Mouse (Mus musculus): ENCODE data around the gene Cpa5.

The Cpa5 gene

DNA sequence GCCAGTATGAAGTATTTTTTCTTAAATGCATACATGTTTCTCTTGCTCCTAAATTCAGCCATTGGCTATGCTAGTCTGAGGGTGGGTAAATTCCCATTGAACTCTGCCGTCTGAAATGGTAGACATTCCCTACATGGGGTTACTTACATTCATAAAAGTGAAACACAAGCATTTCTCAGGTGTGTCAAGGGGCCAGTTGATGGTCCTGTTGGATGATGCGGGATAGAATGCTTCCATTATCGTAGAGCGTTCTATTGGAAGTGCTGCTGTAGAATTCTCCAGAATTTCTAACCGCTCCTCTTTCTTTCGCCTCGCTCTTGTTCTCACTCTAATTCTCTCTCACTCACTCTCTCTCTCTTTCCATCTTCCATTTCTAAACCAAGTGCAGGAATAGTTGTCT, at the start of gene Cpa5:
Gene Cpa5, plus strand, starts transcription at position 301 of the 400 bp plus-strand sequence.
- no peak for DNase-seq (ENCODE audit: low spot score)

DNA sequence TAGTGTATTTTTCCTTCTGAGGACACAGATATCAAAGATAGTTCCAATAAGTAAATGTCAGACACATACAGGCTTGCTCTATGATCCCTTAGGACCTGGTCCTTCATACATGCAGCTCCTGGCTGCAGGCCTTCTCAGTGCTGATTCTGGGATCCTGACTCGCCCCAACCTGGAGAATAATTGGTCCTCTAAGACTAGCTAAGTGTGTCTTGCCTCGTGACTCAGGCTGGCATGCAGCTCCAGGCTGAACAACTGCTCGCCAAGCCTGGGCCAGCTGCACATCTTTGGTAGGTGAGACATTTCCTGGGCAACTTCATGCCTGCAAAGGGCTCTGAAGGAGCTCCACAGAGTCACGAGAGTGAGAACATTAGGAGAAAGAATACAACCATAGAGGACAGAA, 48.7 kb upstream of the Cpa5 start:
- DNase-seq (ENCODE audit: low spot score) = no peak

DNA sequence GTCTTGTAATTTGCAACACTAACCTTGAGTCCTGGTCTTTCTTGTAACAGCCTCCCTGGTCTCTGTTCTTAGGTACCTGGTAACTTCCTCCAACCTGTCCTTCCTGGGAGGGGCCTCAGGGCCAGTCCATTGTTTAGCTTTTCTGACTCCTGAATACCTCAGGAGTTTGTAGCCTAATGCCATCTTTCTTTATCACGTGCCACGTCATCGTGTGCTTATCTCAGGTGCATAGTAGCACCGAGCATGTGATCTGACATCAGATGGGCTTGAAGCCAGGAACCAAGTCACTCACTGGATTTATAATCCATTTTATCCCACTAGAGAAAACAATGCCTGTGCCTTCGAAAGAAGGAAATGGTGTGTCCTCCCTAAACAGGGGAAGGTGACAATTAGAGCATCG, 47.2 kb upstream of the Cpa5 start:
- DNase-seq (ENCODE audit: low spot score) = no peak

DNA sequence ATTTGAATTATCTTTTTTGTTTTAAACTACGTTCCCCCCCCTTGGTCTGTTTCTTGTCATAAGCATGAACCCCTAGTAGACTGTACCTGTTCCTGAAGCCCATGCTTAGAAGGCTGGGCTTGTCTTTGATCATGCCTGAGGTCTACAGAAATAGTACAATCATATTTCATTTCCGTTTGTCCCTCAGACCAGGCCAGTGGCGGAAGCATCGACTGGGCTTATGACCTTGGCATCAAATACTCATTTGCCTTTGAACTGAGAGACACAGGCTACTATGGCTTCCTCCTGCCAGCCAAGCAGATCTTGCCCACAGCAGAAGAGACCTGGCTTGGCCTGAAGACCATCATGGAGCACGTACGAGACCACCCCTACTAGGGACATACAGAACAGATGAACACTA, 46.8 kb upstream of the Cpa5 start:
- DNase-seq (ENCODE audit: low spot score) = no peak

- DNase-seq (ENCODE audit: low spot score) = no peak
These were observed 42.7 kb upstream of the Cpa5 start, which contains the start of gene Cpa4 for GRCm38 (mm10) chr6:30568069-30568468. Gene Cpa4 (plus strand): TSS chr6:30568369.

GRCm38 (mm10) chr6:30569331-30569730, 41.5 kb upstream of the Cpa5 start:
- no peak for DNase-seq (ENCODE audit: low spot score)

DNA sequence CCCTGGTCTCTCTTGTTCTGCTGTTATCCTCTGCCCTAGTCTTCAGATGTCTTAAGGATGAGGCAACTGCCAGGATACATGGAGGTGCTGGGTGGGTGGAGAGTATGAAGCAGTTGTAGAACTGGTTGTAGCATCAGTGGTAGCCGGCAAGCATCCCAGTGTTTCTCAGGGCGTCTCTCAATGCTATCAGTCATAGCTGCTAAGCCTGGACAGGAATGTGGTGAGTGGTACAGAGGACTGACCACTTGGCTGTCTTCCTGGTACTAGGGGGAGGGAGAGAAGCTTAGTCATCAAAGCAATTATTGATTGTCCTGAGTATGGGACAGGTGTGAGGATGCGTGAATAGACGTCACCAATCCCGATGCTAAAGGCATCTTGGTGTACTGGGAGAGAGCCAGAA, 40.8 kb upstream of the Cpa5 start:
- DNase-seq (ENCODE audit: low spot score) = no peak

DNA sequence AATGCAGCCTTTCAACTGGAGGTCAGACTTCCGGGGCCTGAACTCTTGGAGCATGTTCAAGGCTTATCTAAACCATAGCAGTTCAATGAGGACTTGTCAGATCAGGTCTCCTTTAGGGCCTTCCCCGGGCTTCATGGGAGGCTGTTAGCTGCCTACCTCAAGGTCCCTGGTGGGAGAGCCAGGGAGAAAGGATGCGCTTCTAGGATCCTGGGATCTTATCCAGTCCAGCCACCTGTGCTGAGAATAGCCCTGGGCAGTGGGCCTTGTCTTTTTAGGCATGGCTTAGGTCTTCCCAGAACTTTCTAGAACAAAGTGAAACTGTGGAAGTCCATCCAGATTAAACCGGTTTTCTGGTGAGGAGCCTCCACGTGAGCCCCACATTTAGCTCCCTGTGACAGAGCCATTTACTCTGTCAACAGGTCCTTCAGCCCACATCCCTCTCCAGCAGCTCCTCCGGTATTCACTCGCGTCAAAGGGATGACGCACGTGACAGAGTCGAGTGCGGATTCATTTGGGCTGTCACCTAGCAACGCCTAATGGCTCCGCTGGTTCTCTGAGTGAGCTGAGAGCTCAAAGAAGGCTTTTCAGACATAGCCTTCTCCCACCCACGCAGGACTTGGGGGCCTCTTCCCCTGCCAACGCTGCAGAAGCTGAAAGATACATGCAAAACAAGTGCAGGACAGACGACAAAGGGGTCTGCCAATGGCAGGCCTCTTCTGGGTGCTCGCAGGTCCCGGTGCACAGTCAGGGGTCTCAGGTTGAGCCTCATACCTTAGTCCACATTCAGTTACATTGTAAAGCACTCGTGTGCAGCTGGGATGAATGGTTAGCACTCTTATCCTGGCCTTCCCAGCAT, 38.1 kb upstream of the Cpa5 start:
- peak; percentile 82 for DNase-seq (ENCODE audit: low spot score)

DNA sequence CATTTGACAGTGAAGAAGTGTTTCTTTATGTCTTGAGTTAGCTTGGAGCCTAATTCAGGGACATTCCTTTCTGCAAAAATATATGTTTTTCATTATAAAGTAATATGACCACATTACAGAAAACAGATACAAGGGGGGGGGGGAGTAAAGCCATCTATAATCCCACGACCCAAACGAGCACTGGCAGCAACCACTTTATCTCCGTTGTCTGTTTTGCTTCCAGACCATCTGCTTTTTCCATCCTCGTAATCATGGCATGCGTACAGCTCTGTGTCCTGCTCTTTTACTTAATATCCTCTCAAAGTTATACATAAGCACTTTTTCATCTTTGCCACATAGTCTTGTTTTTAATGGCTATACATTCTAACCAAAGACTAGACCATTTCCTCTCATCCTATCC, 37.4 kb upstream of the Cpa5 start:
- no peak for DNase-seq (ENCODE audit: low spot score)

DNA sequence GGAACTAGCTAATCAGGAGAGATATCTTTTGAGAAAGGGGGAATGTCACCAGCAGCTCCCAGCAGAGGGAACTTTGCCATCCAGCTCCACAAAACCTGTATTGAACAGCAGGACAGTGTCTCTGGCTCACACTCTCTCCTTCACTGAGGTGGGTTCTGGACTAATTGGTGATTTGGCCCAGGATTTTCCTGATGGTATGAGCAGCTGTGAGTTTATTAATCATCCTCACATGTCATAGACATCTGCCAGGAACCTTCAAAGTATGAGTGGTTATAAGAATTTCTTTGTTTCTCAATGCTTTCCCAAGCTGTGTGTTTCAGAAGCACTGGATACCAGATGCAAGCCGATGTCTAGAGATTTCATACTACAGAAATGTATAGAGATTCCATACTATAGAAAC, 35.9 kb upstream of the Cpa5 start:
- no peak for DNase-seq (ENCODE audit: low spot score)

GRCm38 (mm10) chr6:30576477-30577203, 34.2 kb upstream of the Cpa5 start:
- DNase-seq (ENCODE audit: low spot score) = peak; percentile 47

- peak; percentile 47 for DNase-seq (ENCODE audit: low spot score)
These were observed 30.6 kb upstream of the Cpa5 start for GRCm38 (mm10) chr6:30579961-30580840.

DNA sequence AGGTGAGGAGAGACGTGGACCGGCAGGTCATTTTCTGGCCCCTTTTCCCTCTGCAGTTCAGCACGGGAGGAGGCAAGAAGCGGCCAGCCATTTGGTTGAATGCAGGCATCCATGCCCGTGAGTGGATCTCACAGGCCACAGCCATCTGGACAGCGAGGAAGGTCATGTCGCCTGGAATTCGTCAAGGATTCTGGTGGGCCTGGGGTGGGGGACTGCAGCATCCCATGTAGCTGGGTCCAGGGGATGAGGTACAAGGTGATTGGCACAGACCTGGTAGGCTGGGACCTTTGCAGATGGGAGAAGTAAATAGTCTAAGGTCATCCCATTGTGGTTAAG, 30.0 kb upstream of the Cpa5 start:
- no peak for DNase-seq (ENCODE audit: low spot score)

GRCm38 (mm10) chr6:30586886-30587442, 23.8 kb upstream of the Cpa5 start:
- no peak for DNase-seq (ENCODE audit: low spot score)

DNA sequence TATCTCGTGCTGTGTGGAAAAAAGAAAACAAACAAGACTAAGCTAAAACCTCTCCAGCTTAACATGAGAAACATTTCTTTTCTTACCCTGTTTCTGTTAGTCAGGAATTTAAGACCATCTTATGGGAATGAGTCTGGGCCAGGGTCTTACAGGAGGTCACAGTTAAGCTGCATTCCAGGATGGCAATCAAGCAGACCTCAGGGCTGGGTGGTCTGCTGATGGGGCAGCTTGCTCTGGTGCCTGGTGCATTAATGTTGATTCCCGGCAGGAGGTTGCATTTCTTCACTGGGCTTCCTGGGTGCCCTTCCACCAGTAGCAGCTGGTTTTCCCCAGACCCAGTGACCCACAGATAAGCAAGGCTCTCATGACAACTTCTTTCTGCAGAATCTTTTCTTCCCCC, 21.0 kb upstream of the Cpa5 start:
- peak; percentile 48 for DNase-seq (ENCODE audit: low spot score)

- peak; percentile 73 for DNase-seq (ENCODE audit: low spot score)
These were observed 18.9 kb upstream of the Cpa5 start for GRCm38 (mm10) chr6:30591851-30592404.

DNA sequence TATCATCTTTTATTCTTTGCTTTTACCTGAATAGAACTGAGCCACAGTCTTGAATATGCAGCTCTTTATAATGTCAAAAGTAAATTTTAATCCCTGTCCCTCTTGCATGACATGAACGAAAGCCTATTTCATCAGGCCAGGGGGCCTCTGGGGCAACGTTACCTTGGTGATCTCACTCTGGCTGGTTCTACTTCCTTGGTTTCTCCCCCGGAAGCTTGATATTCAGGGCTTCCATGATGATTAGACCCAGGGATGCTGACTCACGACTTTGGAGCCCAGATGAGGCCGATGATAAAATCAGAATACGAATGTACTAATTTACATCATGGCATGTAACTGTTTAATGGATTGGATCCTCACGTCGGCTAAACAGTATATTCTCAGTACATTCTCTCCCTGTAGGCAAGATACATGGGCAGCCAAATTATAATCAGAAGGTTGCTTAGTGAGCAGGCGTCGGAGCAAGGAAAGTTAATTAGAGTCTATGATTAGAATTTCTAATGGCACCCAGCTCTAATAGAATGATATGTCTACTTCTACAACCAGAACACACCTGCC, 18.3 kb upstream of the Cpa5 start:
- DNase-seq (ENCODE audit: low spot score) = no peak

GRCm38 (mm10) chr6:30594364-30594763, 16.4 kb upstream of the Cpa5 start:
- DNase-seq (ENCODE audit: low spot score) = no peak

- DNase-seq (ENCODE audit: low spot score) = no peak
These were observed 14.4 kb upstream of the Cpa5 start for GRCm38 (mm10) chr6:30596230-30596898.

GRCm38 (mm10) chr6:30600033-30600432, 10.8 kb upstream of the Cpa5 start:
- DNase-seq (ENCODE audit: low spot score) = peak; percentile 72

DNA sequence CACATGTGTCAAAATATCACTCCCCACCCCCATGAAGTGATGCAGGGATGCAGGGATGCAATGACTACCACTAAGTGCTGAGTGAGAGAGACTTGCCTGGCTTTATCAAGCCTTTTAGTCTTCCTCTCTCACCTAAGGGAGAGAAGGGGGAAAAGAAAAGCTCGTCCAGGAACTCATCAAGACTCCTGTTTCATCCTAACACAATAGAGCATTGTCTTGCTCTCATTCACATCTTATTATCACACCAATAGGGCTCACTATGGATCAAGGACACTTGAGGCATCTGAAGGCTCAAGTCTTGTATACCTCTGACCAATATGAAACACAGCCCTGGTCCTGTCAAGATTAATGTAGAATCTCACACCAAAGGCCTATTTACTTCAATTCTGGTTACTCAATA, 9.8 kb upstream of the Cpa5 start:
- no peak for DNase-seq (ENCODE audit: low spot score)
